Mouse (Mus musculus) CD4-positive, CD25-positive, alpha-beta regulatory T cell, adult 4 months (primary cell): Measurements from ENCODE around the gene Ppp1r12b. TPM values are rescaled to one million over a fixed set of nuclear protein-coding genes. Genes with fewer than 3 reads are reported as not detected.
A peak's percentile ranks its signal among the peaks of the same experiment; 100 is the strongest.

Source experiments
- ATAC-seq: one replicate; pipeline ENCODE4 v1.8.0; 2017
- polyA plus RNA-seq, 2 experiments: library from polyadenylated mRNA; unstranded; fragments of 100-300 nt; shearing (Covaris generic); gene quantifications; one replicate each; pipeline ENCODE4 v1.2.1; 2017

Ppp1r12b gene
- polyA plus RNA-seq, 2 experiments from 2014 or later = 7.7 to 7.9 TPM

DNA sequence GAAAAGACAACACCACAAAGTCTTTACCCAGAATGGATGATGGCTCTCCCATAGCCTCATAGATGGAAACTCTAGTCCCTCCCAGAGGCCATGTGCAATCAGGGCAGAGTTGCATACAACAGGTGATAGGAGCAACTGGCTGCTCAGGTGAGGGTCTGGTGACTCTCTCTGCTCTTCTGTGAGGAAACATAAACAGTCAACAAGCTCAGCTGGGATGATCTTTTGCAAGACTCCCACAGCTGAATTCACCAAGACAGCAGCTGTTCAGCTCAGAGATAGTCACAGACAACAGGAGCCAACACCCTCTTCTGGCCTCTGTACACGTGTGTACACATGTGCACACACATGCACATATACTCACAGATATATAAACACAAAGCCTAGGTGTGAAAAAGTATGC lies 17.5 kb downstream of the Ppp1r12b start:
- no peak for ATAC-seq

DNA sequence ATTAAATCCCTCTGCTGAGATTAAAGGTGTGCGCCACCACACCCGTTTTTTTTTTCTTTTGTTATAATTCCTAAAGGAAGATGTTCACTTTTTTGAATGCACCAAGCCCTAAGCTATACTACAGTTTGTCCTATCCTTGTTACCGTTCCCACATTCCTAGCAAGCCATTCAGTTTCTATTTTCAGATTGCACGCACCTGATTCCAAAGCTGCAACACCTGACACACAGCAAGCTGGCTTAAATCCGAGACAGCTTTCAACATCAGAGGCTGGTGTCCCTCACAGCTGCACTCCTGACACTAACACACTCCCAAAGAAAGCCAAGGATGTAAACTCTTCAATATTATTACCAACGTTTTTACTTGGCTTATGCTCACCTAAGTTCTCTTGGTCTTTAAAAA lies 19.4 kb downstream of the Ppp1r12b start:
- no peak for ATAC-seq

DNA sequence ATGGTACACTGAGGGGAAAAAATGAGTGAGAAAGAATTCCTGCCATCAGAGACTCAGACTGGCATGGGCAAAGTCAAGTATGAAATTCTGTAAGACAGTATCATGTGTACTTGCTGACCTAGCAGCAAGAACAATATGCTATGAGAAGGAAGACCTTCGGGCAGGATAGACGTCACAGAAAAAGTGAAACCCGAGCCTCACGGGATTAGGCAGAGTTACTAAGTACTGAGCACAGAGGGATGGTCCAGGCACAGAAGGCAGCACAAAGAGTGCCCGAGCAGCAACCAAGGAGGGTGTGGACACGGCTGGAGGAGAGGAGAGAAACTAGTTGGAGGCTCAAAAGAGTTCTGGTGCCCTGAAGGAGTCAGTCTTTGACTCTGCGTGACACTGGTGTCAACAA lies 23.3 kb downstream of the Ppp1r12b start:
- ATAC-seq = no peak

DNA sequence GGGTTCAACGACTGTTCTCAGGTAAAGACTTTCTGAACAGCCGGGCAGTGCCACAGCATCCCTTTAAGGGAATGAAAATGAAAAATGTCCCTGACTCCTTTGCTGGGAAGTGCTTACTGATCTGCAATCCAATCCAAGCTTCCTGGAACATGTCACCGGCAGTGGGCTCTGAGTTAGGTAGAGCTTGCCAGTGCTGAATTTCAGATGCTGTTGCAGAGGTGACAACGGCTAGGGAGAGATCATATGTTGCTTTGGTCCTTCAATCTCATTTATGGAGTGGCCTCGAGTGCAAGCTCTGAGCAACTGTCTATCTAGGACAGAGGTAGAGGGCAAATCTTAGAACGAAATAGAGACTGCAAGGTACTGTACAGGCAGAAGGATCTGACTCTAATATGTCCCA lies 36.7 kb downstream of the Ppp1r12b start:
- no peak for ATAC-seq

DNA sequence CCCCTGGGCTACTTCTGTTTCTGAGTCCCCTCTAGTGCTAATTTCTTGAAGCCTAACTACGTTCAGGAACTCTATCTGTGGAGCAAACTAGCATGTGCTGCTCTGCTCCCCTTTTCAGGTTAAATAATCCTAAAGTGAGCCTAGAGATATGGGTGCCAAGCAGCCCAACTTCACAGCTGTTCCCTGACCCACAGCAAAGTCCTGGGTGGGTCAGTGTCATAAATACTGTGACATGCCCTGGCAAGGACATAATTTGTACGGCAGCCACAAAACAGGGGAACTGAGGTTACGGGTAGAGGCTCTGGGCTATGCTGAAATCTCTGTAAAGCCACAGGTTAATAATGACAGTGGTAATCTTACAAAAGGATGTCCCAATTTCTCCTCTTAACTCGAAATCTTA lies 40.3 kb downstream of the Ppp1r12b start:
- ATAC-seq = no peak

DNA sequence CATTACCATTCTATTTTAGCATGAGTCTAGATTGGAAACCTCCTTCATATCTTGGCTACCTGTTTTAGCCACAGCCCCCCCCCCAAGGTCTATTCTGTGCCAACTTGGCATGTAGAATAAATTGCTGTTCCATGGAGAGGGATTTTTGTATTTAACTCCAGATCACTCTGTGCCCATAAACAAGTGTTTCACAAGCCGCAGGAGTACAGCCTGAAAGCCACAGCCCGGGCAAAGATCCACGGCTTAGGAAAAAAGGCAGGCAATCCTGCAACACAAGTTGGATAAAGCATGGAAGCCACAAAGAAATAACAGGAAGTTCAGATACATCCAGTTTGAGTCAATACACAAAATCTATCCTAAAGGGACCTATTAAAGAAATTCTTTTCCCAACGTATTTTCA lies 42.2 kb downstream of the Ppp1r12b start:
- no peak for ATAC-seq

DNA sequence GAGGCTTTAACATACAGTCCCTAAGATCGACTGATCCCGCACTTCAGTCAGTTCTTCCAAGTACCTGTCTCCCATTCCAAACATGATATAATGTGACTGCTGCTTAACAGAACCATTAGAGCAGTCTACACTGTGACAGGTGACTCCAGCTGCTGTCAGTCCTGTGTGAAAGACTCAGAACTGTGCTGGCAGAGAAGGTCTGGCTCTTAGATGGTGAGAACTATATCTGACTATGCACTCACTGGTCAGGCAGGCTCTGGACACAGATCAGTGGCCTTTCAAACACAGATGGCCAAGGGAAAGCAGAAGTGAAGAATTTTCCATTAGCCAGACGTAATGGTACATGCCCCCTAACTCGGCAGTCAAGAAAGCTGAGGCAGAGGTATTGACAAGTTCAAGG lies 43.9 kb downstream of the Ppp1r12b start:
- no peak for ATAC-seq

DNA sequence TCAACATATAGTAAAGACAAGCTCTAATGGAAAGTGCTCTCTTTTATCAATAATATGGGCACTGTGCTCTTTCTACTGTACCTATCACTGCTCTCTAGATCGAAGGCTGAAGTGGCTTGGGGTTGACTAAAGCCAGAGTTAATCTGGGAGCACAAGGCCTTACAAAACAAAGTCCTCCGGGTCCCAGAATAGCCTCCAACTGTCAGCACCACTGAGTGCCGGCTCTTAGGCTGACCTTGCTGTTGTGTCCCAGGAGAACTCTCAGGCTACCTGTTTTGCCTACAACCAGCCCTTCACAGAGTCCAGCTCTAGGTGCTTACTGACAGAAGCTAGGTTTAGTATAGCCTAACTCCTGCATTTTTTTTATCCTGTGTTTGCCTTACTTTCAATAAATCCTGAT lies 45.7 kb downstream of the Ppp1r12b start:
- ATAC-seq = no peak

DNA sequence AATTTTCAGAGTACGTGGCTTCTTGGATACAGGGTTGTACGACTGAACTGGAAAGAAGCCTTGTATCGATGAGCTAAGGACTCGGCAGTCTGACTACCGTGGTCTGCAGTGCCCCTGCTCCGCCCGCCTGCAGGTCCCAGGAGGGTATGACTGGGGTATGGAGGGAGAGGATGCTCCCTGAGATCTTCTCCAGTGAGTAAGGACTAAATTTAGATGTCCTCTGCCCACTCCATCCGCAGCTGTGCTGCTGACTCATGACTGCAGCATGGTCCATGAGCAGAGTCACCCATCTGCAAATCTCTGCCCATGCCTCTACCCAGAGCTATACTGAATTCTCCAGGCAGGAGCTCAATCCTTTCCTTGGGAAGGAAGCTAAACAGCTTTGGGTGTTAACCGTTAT lies 46.3 kb downstream of the Ppp1r12b start:
- no peak for ATAC-seq

DNA sequence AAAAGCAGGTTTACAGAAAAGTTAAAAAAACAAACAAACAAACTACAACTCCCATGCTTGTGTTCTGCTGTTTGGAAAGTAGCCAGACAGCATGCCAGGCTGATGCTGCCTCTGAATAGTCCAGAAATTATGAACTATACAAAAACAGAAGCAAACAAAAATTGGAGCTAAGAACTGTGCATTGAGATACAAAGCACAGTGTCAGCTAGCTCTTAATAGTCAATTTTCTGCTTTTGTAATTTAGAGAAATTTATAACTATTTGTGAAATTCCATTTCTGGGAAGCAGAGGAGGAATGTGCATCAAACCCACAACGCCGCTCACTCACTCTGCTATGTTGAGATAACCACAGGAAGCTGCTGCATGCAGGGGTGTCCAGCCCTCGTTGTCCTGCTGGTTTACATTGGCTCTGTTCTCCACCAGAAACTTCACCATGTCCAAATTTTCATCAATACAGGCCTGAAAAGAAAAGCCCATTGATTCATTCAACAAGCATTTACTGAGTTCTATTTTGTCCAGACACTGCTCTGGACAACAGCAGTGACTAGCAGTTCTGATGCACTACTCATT lies 53.6 kb downstream of the Ppp1r12b start:
- no peak for ATAC-seq

DNA sequence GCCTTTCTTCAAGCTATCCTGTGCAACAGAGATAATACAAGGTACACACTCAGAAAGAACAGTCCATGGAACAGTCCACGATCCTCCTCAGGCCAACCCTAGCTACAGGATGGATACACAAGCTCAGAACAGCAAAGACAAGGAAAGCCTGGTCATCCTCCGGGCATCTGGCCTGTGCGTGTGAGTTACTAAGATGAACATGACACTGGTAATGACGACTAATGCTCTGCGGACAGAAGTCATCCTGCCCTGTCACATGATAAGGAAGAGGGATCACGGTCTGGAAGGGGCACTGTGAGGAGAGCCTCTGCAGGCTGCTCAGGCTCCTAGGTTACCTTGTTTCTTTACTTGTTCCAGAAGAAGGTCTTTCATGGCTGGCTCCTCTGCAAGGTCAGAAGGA lies 59.7 kb downstream of the Ppp1r12b start:
- ATAC-seq = no peak

DNA sequence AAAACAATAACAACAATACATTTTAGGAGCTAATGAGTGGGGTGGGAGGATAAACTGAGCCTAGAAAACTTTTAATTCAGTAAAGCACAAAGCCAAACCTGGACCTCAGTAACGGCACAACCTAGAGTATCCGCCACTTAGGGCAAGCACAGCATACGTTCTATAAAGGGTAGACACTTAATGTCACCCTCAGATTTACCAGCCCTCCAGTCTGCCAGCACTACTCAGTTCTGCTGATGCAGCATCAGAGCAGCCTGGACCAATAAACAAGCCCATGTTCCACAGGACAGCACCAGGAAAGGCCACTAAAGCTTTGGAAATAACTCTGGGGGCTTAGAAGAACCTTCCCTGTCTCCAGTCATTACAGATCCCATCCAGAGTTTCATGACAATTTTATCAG lies 60.9 kb downstream of the Ppp1r12b start:
- no peak for ATAC-seq

DNA sequence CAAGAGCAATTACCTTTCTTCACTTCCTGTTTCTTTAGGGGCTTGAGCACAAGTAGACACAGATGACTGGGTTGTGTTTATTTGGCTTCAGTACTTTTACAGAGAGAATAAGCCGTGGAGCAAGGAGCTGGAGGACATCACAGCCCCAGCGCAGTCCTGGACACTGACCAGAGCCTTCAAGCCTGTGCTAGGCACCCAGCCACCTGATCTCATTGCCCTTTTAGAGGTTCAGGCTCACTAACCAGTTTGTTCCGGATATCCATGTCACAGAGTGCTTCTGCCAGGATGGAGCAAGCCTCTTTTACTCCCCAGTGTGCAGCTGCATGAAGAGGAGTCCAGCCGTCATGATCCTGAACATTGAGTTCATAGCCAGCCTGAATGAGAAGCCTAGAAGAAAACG lies 63.8 kb downstream of the Ppp1r12b start:
- no peak for ATAC-seq

DNA sequence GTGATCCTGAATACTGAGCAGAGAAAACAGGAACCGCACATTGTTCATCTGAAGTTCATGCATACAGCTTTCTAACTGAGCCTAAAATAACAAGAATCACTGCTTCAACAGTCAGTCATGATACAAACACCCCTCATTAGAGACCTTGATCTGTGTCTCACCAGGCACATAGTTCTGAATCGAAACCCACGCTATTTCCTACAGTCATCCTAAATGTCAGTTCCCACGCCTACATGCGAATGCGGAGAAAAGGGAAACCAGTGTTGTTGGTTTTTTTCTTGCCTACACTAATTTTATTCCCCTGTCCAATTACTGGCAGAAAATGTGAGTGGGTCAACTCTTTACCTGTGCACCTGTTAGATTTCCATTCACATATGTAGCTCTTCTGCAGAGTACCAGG lies 66.1 kb downstream of the Ppp1r12b start:
- ATAC-seq = peak; percentile 62

DNA sequence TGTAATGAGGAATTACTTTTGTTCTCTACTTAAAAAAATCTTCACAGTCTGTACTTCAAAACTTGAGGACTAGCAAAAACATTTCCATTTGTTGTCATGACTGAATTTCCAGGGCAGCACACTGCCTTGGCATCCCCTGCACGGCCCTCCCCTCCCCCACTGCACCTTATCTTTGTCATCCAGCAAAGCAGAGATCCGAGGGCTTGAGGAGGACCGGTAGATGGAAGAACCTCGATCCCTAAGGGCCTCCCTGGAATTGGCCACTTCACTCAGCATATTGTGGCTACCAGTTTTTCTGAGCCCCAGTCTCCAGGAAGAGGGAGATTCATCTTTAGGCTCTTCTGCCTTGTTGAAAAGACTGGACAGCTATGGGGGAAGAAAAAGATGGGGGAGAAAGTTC lies 79.9 kb downstream of the Ppp1r12b start:
- no peak for ATAC-seq

DNA sequence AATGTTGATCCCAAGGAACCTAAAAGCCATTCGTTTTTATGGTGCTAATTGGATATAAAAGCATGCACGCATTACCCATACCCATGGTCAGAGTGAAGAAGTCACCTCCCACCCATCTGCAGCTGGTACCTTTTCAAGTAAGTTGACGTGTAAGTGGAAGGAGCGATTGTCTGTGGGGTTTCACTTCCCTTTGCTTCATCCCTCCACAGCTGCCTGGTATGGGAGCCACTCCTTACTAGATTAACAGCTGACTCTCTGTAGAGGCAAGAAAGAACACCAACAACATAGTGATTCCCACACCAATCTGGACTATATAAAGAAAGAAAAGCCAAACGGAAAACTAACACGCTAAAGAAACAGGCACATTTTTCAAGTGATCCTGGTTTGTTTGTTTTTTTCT lies 83.1 kb downstream of the Ppp1r12b start:
- ATAC-seq = no peak

DNA sequence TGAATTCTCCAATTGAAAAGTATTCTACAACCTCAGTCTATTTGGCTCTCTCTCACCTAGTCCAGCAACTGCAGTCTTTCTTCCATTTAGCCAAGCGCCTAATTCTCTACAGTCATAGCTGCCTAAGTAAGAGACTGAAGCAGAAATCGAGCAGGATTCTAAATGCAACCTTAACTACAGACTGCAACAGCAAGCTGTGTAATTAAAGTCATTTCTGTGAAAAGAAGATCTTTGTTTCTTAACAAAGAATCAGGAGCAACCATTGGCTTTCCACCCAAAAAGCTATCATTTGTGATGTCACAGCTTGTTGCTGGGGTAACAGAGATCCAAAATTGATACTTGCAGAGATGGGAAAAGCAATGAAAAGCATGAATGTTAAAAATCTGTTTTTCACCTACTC lies 89.3 kb downstream of the Ppp1r12b start:
- no peak for ATAC-seq

DNA sequence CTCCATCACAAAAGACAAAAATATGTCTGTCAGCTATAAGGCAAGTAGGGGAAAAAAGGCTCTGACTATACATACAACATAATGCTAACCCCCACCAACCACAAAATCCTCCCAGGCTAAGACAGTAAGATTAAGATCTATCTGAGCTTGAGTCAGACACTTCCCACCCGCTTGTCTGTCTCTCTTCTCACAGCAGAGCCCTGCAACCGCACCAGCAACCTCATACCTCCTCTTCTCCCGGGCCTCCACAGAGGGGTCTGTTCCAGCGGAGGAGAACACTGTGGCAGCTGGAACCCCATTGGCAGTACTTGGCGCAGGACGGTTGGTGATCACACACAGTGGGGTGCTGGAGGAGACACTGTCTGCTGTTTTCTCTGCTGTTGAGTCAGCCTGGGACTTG lies 90.2 kb downstream of the Ppp1r12b start:
- peak; percentile 74 for ATAC-seq

DNA sequence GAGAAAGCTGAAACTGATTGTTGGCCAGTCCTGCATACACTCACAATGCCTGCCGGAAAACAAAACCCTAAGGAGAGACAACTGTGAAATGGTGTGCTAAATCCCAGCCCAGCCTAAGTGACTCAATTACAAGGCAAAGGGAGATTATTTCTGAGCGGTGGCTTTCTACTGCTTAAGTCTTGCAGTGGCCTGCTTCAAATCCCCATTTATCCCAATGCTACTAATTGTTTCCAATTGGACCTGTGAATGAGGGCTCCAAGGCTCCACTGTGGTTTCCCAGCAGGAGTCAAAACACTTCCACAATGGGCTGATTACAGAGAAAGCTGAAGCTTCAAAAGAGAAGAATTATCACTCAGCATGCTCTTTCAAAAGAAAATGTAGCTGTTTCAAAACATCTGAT lies 95.2 kb downstream of the Ppp1r12b start:
- no peak for ATAC-seq

DNA sequence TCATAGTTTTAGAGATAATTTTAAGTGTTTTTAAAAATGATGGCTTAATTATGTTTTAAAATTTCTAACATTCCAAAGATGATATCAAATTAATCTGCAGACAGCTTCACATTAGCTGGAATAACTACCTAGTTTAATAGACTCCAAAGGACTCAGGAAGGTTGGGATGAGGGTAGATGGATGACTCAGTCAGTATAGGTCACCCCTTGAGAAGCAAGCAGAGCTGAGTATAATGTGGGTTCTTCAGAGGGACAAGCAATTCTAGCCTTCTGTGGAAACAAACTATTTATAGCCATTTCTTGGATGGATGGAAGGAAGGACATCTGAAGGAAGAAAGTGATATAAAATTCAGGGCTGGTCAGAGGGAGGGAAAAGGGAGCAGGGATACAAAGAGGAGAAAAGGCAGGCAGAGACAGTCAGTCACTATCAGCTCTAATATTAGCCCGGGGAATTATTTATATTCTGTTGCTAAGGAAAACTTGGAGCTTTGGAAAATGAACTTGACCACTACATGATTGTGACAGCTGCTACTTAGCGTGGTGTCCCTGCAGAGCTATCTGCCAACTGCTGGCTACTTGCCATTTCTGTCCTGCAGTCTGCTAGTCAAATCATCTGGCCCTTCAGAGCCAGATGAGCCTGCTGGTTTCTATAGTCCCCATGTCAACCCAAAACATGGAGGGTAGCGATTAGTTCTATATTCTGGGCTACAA lies 97.2 kb downstream of the Ppp1r12b start:
- no peak for ATAC-seq

DNA sequence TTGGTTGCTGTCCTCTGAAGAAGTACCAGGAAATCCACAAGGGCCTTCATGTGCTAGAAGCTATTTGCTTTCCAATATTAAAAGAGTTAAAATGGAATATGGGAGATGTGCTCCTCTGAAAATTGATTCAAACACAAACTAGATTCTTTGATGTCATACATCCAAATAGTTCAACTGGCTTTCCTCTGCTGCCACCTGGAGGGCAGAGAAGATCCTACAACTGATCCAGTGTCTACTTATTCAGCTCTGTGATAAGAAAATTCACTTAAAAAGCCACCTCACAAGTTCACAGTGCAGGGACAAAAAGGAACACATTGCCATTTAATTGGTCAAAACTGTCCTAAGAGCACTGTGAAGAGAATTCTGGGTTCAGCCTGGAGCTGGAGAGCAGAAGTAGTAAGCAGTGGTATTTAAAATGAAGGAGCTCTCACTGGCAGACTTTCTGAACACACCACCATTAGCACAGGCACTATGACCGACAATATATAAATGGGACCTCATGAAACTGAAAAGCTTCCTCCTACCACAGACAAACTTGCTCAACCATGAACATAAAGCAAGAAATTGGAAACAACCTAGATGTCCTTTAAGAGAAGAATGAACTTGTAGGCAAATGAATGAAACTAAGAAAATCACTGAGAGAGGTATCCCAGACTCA lies 101.3 kb downstream of the Ppp1r12b start:
- peak; percentile 71 for ATAC-seq

DNA sequence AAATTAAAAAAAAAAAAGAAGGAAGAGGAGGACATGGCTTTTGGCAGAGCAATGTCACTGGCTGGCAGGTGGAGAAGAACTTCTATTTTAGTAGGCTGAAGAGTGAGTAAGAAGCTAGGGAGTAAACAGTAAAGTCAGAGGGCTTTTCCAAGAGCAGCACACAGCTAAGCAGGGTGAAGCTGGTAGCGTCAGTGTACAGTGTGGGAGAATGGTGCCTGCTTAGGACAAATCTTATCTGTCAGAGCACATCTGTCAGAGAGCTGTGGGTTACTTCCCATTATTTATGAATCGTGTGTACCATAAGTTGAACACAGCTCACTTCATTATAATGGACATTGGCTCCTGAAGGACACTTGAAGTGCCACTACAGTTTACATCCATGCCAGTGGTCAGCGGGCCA lies 102.9 kb downstream of the Ppp1r12b start:
- ATAC-seq = no peak

DNA sequence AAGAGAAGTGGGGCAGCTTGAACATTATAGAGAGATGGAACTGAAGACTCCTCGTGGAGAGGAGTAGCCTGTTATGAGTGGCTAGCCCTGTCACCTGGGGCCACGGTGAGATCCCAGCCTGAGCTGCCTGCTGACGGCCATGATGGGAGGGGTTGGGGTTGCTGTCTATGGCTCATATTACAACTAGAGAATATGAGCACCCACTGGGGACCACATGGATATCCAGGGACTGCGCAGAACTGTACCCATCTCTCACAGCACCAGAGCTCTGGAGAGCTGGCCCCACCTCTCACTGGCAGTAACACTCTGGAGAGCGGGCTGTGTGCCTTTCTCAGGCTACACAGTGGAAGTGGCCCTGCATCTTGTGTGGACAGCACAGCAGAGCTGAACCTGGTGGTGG lies 104.5 kb downstream of the Ppp1r12b start:
- ATAC-seq = no peak

DNA sequence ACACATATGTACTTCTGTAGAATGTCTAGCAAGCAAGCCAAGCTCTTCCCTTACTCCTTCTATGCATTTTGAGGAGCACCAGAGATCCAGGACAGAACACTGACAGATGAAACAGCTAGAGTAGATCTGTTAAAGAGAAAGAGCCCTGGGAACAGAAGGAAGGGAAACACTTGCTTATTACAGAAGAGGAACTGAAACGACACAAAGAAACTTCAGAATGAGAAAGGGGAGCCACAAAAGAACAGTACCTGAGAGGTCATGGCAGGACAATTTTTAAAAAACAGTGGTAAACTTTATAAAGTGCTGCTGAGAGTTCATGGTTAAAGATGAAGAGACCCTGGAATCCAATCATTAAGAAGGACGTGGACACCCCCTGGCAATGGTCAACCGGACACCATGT lies 105.4 kb downstream of the Ppp1r12b start:
- ATAC-seq = no peak

DNA sequence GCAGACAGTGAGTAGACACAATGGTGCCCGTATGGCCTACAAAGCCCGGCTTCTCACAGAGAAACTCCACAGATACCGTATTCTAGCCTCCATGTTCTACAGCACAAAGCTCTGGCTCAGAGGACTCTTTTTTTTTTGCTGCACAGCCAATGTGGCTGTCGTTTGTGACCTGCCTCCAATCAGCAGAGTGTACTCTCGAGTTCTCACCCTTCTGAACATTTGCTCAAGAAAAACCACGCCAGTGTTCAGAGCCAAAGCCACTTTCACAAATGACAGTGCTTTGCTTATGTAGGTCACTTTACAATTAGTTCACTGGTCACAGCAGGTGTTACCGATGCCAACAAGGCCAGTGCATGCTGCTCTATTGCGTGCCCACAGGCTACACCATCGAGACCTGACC lies 107.9 kb downstream of the Ppp1r12b start:
- no peak for ATAC-seq
